Mouse (Mus musculus): ENCODE results near the gene Cabp2. TPM values are rescaled to one million over a fixed set of nuclear protein-coding genes. Genes with fewer than 3 reads are reported as not detected.
"Not testable (repeated sequence)": the region's sequence is repeated elsewhere in the genome, so short reads cannot be mapped to it uniquely, and the experiment has no call there.

Gene Cabp2
- polyA plus RNA-seq, 1 experiment from 2014 or later: not detected

DNA sequence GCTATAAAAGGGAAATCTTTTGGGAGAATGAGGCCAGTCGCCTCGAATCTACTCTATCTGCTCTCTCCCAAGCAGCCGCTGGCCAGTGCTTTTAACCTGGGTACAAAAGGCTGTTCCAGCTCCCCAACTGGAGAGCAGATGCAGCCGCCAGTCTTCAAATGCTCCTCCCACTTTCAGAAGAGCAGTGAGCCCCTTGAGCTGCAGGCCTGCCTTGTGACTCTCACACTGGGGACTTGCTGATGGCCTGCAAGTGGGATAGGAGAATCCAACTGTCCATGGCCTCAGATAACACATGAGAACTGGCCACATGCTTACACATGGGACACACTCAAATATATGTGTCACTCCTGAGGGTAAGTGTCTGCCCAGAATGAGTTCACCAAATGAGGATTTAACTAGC is 24.7 kb upstream of the Cabp2 start:
- Histone ChIP-seq H3K4me1 (peaks cover 16% of the 10 kb centered on the region), H3K9ac (no peak overlapping the region), H3K36me3 (no peaks in the 10 kb centered on the region), H3K27me3 (no peaks in the 10 kb centered on the region), H3K9me3 (replicated peaks) (no peaks in the 10 kb centered on the region), H3K4me3 (replicated peaks) (no peak overlapping the region), H3K27ac (replicated peaks) (no peak overlapping the region), H3K4me2 (replicated peaks) (no peak overlapping the region)
- 42% methylated on average over 4 of the region's 4 CpGs for WGBS
- no peak for ATAC-seq (ENCODE audit: insufficient number of reproducible peaks, low FRiP score, low TSS enrichment, low read depth)

DNA sequence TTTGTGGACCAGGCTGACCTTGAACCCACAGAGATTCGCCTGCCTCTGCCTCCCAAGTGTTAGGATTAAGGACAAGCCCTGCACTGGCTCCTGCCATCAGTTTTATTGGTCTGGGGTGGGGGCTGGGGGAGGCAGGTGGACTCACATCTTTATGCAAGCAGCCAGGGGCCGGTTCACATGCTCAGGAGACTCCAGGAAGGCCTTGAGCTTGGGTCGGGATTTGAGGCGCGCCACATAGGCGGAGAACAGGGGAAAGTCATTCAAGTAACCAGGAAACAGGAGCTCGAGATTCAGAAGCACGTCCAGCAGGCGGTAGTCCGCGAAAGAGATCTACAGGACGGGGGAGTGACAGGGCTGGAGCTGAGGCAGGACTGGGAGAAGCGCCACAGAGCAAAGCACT is 24.0 kb upstream of the Cabp2 start:
- no peak overlapping the region for H3K9ac ChIP-seq
- H3K36me3 ChIP-seq: no peaks in the 10 kb centered on the region
- ATAC-seq (ENCODE audit: insufficient number of reproducible peaks, low FRiP score, low TSS enrichment, low read depth): no peak
- H3K4me2 ChIP-seq (replicated peaks): no peak overlapping the region
- no peak overlapping the region for H3K27ac ChIP-seq (replicated peaks)
- 84% methylated on average over 13 of the region's 13 CpGs for WGBS
- no peak overlapping the region for H3K4me3 ChIP-seq (replicated peaks)
- H3K9me3 ChIP-seq (replicated peaks): no peaks in the 10 kb centered on the region
- H3K4me1 ChIP-seq: peaks cover 16% of the 10 kb centered on the region
- no peaks in the 10 kb centered on the region for H3K27me3 ChIP-seq

DNA sequence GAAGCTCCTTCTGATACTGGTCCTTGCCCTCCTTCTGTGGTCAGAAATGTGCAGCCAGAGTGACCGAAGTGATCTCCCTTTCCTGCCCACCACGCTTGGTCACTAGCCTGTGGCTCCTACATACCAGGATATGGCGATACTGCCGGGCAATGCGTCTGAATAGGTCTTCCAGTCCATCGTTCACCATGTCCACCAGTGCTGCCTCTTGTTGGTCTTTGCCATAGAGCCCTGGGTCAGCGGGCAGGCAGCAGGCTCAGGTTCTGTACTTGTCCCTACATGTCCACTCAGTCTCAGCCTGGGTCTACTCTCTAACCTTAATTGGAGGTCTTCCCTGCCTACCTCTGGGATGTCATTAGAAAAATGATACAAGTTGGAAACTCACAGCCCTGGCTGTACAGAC is 23.4 kb upstream of the Cabp2 start:
- no peaks in the 10 kb centered on the region for H3K9me3 ChIP-seq (replicated peaks)
- ATAC-seq (ENCODE audit: insufficient number of reproducible peaks, low FRiP score, low TSS enrichment, low read depth): no peak
- H3K27ac ChIP-seq (replicated peaks): no peak overlapping the region
- H3K27me3 ChIP-seq: no peaks in the 10 kb centered on the region
- 88% methylated on average over 7 of the region's 7 CpGs for WGBS
- H3K36me3 ChIP-seq: no peaks in the 10 kb centered on the region
- H3K9ac ChIP-seq: no peak overlapping the region
- peaks cover 16% of the 10 kb centered on the region for H3K4me1 ChIP-seq
- H3K4me3 ChIP-seq (replicated peaks): no peak overlapping the region
- no peak overlapping the region for H3K4me2 ChIP-seq (replicated peaks)

DNA sequence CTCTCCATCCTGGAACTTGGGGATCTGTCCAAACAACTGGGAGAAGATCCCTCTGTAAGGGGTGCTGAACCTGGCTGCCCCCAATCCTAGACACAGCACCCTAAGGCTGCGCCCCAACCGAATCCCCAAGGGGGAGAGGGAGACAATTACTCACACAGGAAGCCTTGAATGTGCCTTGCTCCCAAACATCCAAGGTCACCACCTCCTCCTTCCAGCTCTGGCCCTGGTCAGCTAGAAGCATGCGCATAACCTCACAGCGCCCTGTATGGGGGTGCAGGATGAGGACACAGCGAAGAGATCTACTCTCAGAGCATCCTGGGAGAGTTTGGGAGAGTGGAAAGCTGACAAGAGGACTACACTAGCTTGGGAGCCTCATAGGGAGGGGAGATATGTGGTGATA is 22.8 kb upstream of the Cabp2 start:
- Histone ChIP-seq H3K9me3 (replicated peaks) (no peaks in the 10 kb centered on the region), H3K4me2 (replicated peaks) (no peak overlapping the region), H3K4me3 (replicated peaks) (no peak overlapping the region), H3K27ac (replicated peaks) (no peak overlapping the region), H3K9ac (no peak overlapping the region), H3K4me1 (peaks cover 16% of the 10 kb centered on the region), H3K36me3 (no peaks in the 10 kb centered on the region), H3K27me3 (no peaks in the 10 kb centered on the region)
- ATAC-seq (ENCODE audit: insufficient number of reproducible peaks, low FRiP score, low TSS enrichment, low read depth): no peak
- WGBS: 87% methylated on average over 5 of the region's 5 CpGs

DNA sequence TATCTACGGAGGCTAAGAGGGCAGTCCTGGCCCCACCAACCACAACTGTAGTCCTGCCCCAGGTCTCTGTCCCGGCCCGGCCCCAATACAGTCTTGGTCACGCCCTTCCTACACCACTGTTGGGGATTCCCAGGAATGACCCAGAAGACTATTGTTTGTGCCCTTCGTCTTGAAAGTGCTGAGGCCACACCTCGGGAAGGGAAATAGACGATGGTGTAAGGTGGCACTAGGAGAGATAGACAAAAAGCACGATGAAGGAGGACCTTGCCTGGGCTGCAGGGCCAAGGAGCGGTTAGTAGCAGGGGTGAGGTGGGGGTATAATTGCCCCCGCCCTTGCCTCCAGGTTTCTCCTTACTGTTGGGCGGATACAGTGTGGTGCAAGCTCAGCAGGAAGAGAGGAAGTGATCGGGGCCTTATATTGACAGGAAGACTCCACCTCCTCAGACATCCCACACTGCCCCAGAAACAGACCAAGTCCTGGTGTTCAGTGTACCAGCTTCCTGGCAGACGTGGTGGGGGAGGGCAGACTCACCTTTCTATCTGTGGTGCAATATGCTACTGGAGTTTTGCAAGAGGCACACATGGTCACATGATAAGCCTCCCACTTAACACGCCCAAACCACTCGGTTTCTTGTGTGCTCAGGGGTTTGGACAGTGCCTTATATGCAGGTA is 22.2 kb upstream of the Cabp2 start, which contains the start of gene Gstp3:
Gene Gstp3, minus strand, starts transcription at position 501 of the 672 bp plus-strand sequence.
- no peak for ATAC-seq (ENCODE audit: insufficient number of reproducible peaks, low FRiP score, low TSS enrichment, low read depth)
- H3K4me3 ChIP-seq (replicated peaks): no peak within 1 kb of the TSS
- H3K4me1 ChIP-seq: peaks cover 16% of the 10 kb centered on the region
- H3K4me2 ChIP-seq (replicated peaks): no peak within 1 kb of the TSS
- H3K9ac ChIP-seq: no peak within 1 kb of the TSS
- no peaks in the 10 kb centered on the region for H3K27me3 ChIP-seq
- H3K27ac ChIP-seq (replicated peaks): no peak within 1 kb of the TSS
- H3K9me3 ChIP-seq (replicated peaks): no peaks in the 10 kb centered on the region
- WGBS: 74% methylated on average over 15 of the region's 15 CpGs
- no peaks in the 10 kb centered on the region for H3K36me3 ChIP-seq

DNA sequence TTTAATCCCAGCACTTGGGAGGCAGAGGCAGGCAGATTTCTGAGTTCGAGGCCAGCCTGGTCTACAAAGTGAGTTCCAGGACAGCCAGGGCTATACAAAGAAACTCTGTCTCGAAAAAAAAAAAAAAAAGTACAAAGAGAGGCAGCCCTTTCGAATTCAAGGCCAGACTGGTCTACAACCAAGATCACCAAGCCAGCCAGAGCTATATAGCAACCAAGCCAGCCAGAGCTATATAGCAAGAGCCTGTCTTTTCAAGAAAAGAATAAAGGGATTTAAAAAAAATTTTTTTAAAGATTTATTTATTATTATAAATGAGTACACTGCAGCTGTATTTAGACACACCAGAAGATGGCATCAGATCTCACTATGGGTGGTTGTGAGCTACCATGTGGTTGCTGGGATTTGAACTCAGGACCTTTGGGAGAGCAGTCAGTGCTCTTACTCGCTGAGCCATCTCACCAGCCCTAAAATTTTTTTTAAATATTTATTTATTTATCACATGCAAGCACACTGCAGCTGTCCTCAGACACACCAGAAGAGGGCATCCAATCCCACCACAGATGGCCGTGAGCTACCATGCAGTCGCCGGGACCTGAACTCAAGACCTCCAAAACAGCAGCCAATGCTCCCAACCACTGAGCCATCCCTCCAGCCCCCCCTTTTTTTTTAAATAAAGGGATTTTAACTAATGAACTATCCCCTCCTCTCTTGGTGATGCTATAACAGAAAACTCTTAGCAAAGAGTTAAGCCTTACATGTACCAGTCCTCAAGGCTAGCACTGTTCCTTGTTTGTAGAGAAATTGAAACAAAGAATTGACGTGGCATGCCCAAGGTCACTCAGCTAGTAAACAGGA is 21.1 kb upstream of the Cabp2 start:
- not testable (repeated sequence) for H3K4me2 ChIP-seq (replicated peaks); H3K9me3 ChIP-seq (replicated peaks); H3K27ac ChIP-seq (replicated peaks); ATAC-seq (ENCODE audit: insufficient number of reproducible peaks, low FRiP score, low TSS enrichment, low read depth); H3K9ac ChIP-seq; H3K36me3 ChIP-seq; H3K27me3 ChIP-seq; H3K4me3 ChIP-seq (replicated peaks)
- H3K4me1 ChIP-seq: peaks cover 14% of the 10 kb centered on the region
- 87% methylated on average over 8 of the region's 8 CpGs for WGBS

DNA sequence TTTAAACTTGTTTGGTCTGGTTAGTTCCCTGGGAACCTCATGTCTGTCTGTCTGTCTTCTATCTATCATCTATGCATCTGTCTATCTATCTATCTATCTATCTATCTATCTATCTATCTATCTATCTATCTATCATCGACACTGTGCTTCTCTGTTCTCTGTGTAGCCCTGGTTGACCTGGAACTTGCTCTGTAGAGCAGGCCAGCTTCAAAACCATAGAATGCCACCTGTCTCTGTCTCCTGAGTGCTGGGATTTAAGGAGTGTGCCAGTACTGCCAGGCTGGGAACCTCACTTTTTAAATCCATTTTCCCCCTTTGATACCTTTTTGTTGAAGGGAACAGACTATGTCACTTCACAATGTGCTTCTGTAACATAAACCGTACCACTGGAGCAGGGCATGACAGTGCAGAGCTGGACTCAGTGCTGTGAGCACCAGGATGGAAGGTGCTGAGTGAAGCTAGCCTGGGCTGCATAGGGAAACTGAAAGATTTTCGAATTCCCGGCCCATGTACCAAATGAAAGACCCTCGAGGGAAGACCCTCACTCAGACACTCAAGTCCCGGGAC is 20.4 kb upstream of the Cabp2 start:
- no peak overlapping the region for H3K27ac ChIP-seq (replicated peaks)
- no peaks in the 10 kb centered on the region for H3K36me3 ChIP-seq
- no peaks in the 10 kb centered on the region for H3K27me3 ChIP-seq
- no peak overlapping the region for H3K9ac ChIP-seq
- H3K9me3 ChIP-seq (replicated peaks): no peaks in the 10 kb centered on the region
- H3K4me2 ChIP-seq (replicated peaks): no peak overlapping the region
- ATAC-seq (ENCODE audit: insufficient number of reproducible peaks, low FRiP score, low TSS enrichment, low read depth): no peak
- peaks cover 7% of the 10 kb centered on the region; the same call in 1 of the 2 replicates for H3K4me1 ChIP-seq
- no peak overlapping the region for H3K4me3 ChIP-seq (replicated peaks)
- 81% methylated on average over 6 of the region's 6 CpGs for WGBS

DNA sequence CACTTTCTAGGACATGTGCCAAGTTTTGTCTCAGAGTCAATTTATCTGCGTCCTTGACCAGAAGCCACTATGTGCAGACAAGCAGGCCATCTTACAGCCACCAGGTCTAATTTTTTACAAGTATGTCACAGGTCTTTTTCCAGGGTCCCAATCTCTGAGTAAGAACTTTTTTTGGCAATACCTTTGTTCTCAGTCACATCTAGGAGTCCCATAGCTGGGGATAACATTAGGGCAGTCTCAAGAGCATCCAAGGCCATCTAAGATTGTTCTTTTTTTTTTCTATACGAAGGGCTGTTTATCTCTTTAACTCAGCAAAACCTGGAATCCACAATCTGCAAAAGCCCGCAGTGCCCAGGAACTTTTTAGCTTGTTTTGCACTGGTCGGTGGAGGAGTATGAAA is 18.0 kb upstream of the Cabp2 start:
- not testable (repeated sequence) for ATAC-seq (ENCODE audit: insufficient number of reproducible peaks, low FRiP score, low TSS enrichment, low read depth); H3K27me3 ChIP-seq; H3K36me3 ChIP-seq; H3K9ac ChIP-seq; H3K27ac ChIP-seq (replicated peaks); H3K4me1 ChIP-seq; H3K9me3 ChIP-seq (replicated peaks); H3K4me2 ChIP-seq (replicated peaks); H3K4me3 ChIP-seq (replicated peaks)
- WGBS: 78% methylated on average over 4 of the region's 4 CpGs

DNA sequence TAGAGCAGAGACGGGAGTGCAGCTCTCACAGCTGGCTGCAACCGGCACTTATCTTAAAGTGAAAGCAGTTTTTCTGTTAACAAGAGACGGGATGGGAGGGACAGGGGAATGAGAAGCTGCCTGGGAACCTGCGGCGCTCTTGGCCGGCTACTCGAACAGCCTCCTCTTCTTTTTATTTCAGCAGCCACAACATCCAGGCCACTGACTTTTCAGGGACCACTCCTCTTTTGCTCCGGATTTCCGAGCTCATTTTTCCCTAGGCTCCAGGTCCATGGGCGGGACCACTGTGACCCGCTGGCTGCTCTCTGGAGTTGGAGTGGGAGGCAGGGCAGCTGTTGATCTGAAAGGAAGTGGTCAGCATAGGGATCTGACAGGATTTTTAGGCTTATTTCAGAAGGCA is 16.9 kb upstream of the Cabp2 start:
- not testable (repeated sequence) for H3K36me3 ChIP-seq; H3K9me3 ChIP-seq (replicated peaks); H3K4me2 ChIP-seq (replicated peaks); H3K27ac ChIP-seq (replicated peaks); H3K4me3 ChIP-seq (replicated peaks); ATAC-seq (ENCODE audit: insufficient number of reproducible peaks, low FRiP score, low TSS enrichment, low read depth); H3K4me1 ChIP-seq; H3K27me3 ChIP-seq; H3K9ac ChIP-seq
- WGBS: 50% methylated on average over 5 of the region's 11 CpGs

DNA sequence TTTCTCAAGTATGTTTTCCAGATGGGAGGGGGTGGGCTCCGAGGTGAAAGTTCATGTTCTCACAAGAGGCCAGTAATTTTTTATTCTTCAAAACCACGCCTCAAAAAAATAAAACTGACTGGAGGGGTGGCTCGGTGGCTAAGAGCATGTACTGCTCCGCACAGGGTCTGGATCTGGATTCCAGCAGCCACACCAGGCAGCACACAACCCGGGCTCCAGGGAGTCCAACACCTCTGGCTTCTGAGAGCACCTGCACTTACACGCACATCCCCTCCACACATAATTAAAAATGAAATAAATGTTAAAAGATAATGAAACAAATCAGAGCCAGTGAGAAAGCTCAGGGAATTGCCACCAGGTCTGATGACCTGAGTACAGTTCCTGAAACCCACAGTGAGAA is 15.1 kb upstream of the Cabp2 start:
- Histone ChIP-seq H3K9me3 (replicated peaks) (no peaks in the 10 kb centered on the region), H3K4me3 (replicated peaks) (no peak overlapping the region), H3K4me2 (replicated peaks) (no peak overlapping the region), H3K4me1 (no peaks in the 10 kb centered on the region), H3K27ac (replicated peaks) (no peak overlapping the region), H3K9ac (no peak overlapping the region), H3K27me3 (no peaks in the 10 kb centered on the region), H3K36me3 (no peaks in the 10 kb centered on the region)
- ATAC-seq (ENCODE audit: insufficient number of reproducible peaks, low FRiP score, low TSS enrichment, low read depth): no peak
- 59% methylated on average over 6 of the region's 6 CpGs for WGBS

DNA sequence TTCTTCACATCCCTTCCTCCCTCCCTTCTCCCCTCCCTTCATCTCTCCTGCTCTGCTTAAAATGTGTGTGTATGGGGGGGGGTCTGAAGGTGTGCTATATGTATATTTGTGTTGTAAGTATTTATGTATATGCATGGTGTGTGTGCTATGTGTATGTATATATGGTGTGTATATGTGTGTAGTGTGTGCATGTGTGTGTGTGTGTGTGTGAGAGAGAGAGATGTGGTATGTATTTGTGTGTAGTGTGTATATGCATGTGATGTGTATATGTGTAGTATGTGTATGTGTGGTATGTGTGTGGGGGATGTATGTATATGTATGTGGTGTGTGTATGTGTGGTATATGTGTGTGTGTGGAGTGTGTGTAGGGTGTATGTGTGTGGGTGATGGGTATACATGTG is 14.5 kb upstream of the Cabp2 start:
- Histone ChIP-seq H3K36me3 (no peaks in the 10 kb centered on the region), H3K27ac (replicated peaks) (no peak overlapping the region), H3K9ac (no peak overlapping the region), H3K4me2 (replicated peaks) (no peak overlapping the region), H3K4me1 (no peaks in the 10 kb centered on the region), H3K27me3 (no peaks in the 10 kb centered on the region), H3K4me3 (replicated peaks) (no peak overlapping the region), H3K9me3 (replicated peaks) (no peaks in the 10 kb centered on the region)
- no peak for ATAC-seq (ENCODE audit: insufficient number of reproducible peaks, low FRiP score, low TSS enrichment, low read depth)
